Mouse (Mus musculus): Measurements from ENCODE around the gene Msx1.

Msx1 gene

DNA sequence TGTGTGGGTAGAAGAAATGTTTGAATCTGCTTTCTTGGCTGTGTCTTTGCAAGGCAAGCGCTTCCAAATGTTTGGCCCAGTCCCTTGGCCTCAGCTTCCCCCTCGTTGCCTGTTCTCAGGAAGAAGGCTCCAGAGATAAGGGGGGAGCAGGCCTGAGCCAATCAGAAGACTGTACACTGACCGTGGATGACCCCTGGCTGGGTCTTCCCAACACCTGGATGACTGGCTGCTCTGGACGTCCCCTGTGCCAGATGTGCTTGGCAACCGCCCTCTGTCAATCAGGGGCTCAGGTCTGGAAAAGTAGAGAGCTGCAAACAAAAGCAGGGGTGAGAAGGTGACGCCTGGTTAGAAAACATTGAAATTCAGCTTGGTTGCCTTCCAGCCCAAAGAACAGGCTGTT lies 27.1 kb downstream of the Msx1 start:
- DNase-seq (ENCODE audit: low spot score in 2 of 2), result no peak

DNA sequence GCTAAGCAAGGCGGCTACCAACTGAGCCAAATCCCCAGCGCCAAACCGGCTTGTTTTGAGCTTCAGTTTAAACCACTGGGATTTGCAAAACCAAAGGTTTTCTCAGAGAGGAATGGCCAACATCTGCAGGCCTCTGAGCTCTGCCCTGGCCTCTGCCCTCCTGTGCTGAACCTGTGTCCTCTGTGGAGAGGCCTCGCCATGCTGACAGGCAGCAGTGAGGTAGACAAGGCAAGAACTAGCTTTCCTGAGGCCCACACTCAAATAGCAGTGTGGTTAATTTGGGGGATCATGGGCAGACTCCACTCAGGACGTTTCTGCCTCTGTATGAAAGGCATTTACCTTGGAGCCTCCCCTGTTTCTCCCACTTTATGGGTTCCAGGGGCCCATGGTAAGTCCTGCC lies 27.6 kb downstream of the Msx1 start:
- no peak for DNase-seq (ENCODE audit: low spot score in 2 of 2)

DNA sequence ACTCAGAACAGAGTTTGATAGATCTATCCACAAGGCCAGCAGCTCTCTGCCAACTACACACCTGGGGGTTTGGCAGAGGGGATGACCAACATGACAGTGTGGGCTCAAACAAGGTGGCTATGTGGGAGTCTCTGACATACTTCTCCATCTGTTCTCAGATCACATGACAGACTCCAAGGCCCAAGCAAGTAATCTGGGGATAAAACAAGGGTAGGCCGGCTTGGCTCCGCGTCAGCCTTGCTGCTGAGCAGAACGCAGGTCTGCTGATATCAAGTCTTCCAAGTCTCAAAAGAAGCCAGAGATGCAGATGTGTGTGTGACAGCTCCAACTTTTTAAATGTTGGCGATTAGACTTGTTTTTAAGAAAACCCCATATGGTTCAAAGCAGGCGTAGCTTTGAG lies 28.7 kb downstream of the Msx1 start:
- DNase-seq (ENCODE audit: low spot score in 2 of 2), result no peak

DNA sequence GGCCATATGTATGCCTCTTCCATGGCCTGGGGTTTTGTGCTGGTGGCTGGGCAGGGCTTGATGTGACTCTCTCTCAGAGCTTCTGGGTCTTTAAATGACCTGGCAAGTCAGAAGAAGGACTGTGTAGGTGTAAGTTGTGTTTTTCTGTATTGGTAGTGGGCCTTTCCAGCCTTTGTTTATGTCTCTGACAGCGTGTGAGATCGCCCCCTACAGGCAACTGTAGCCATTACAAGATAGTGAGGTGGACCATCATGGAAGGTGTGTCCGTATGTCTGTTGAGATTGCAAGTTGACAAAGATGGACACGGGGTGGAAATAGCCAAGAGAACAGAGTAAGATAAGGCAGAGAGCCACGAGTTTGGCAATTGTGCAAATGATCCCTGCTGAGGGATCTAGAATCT lies 32.2 kb downstream of the Msx1 start:
- DNase-seq (ENCODE audit: low spot score in 2 of 2), result no peak

DNA sequence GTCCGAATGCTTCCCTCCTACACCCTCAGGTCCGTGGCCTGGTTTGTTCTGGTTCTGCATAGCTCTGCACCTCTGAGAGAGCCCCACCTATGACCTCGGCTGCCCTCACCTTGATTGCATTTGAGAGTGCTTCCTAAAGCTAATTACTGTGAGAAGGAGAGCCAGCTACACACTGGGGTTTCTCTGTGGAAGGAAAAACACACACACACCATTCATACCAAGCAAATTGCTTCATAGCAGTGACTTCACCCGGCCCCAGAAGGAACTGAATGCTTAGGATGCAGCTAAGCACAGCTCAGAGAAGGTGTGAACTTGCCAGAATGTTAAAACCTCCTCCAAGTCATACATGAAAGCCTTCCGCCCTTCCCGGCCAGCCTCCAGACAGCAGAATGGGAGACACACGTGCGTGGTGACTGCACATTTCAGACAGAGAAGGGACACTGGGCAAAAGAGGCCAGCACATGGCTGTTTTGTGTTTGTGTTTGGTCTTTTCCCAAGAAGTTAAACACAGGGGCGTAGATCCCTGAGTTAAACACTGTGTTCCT lies 39.5 kb downstream of the Msx1 start:
- DNase-seq (ENCODE audit: low spot score in 2 of 2), result no peak

DNA sequence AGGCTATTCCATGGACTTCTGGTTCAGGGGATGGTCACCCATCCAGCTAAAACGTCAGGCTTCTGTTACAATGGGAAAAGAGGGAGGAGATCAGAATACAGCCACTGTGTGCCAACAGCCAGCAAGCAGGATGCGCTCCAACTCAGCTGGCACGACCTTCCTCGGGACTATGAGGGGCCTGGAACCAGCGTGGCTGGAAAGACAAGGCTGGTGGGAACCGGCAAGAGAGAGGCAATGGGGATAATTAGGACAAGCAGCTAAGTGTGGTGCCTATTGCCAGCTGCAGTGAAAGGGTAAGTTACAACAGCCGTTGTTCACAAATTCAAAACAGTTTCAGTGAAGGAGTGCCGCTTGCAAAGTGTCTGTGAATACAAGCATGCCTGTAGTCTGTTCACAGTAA lies 41.1 kb downstream of the Msx1 start:
- peak; percentile 23 to 26 for DNase-seq (ENCODE audit: low spot score in 2 of 2)

DNA sequence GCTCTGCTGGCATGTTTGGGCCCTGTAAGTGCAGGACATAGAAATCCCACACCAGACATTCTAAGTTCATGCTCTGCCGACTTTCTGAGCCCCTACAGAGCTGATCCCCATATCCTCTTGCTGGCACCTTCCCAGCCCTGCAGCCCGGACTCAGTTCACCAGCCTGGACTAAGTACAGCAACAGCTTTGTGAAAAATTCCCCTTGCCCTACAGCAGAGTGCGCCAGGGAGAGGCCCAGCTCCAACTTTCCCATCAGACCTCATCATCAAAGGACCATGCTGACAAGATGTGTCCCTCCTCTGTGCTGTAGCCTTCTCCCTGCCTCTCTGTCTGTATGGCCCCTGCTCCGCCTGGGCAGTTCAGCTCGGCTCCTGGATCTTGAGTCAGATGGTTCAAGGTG lies 48.7 kb downstream of the Msx1 start:
- DNase-seq (ENCODE audit: low spot score in 2 of 2), result no peak

DNA sequence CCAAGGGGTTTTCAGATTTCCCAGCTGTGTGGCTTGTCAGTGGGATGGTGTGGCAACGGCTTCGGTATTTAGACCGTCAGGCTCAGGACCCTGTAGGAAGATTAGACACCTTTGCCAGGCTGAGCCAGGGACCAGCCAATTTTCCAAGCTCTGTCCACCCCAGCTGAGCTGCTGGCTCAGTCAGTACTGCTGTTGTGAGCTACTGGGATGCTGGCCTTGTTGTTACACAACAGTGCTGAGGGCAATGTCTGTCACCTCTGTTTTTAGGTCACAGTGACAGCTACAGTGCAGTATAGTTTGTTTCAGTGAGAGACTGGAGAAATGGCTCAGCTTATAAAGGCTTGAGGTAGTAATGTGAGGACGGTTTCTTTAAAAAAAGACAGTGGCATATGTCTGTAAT lies 50.4 kb downstream of the Msx1 start:
- no peak for DNase-seq (ENCODE audit: low spot score in 2 of 2)

DNA sequence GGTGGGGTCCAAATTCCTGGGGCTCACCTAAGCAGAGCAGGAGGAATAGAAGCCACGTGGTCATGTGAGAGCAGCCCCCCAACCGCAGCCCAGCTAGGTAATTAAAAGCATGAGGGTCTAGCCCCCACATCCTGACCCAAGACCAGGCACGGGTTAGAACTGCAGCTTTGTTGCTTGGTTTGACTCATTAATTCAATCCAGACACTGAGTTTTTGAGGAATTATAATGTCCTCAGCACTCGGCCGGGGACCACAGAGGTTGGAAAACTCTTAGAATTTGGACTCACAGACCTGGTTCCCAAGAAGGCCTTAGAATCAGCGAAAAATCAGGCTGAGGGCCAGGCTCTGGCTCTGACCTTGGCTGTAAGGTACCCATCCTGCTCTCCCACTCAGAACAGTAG lies 53.5 kb downstream of the Msx1 start:
- DNase-seq (ENCODE audit: low spot score in 2 of 2), result no peak
